Mouse (Mus musculus): Measurements from ENCODE around the gene Mta2. TPM values are rescaled to one million over a fixed set of nuclear protein-coding genes. Genes with fewer than 3 reads are reported as not detected.
A peak's percentile ranks its signal among the peaks of the same experiment; 100 is the strongest.

Gene Mta2
- total RNA-seq, 2 experiments from 2014 or later = 51.6 to 53.4 TPM

- no peak for DNase-seq (ENCODE audit: low spot score in 2 of 2)
Observed at GRCm38 (mm10) chr19:8991245-8991870, 49.7 kb downstream of the Mta2 start.

GRCm38 (mm10) chr19:8991871-8992735, 50.4 kb downstream of the Mta2 start:
- no peak for DNase-seq (ENCODE audit: low spot score in 2 of 2)

- peak; percentile 45 to 78 for DNase-seq (ENCODE audit: low spot score in 2 of 2)
Observed at GRCm38 (mm10) chr19:8992769-8993624, 51.3 kb downstream of the Mta2 start.

- DNase-seq (ENCODE audit: low spot score in 2 of 2) = no peak
Observed at GRCm38 (mm10) chr19:8993625-8993912, 51.9 kb downstream of the Mta2 start.

GRCm38 (mm10) chr19:8994813-8995607, 53.3 kb downstream of the Mta2 start:
- no peak for DNase-seq (ENCODE audit: low spot score in 2 of 2)

- DNase-seq (ENCODE audit: low spot score in 2 of 2) = no peak
Observed at GRCm38 (mm10) chr19:8996601-8997000, 54.9 kb downstream of the Mta2 start.

- DNase-seq (ENCODE audit: low spot score in 2 of 2) = no peak
Observed at GRCm38 (mm10) chr19:8997546-8997945, 55.9 kb downstream of the Mta2 start.

- no peak for DNase-seq (ENCODE audit: low spot score in 2 of 2)
Observed at GRCm38 (mm10) chr19:8998546-8998945, 56.9 kb downstream of the Mta2 start.

GRCm38 (mm10) chr19:8999223-8999622, 57.5 kb downstream of the Mta2 start:
- no peak for DNase-seq (ENCODE audit: low spot score in 2 of 2)

Other genes starting within 250 kb of the Mta2 start
- gene Slc3a2, start 218.5 kb upstream of the Mta2 start, total RNA-seq (2021) = 100 to 1,000 TPM; 145 to 153 TPM
- 10 to 100 TPM; 53.0 to 55.2 TPM for gene Wdr74, start 206.0 kb upstream of the Mta2 start, total RNA-seq (2021)
- 1 to 10 TPM; 1.9 to 2.1 TPM for gene 1700092M07Rik, start 201.2 kb upstream of the Mta2 start, total RNA-seq (2021)
- 10 to 100 TPM; 59.5 to 63.6 TPM for gene Stx5a, start 200.5 kb upstream of the Mta2 start, total RNA-seq (2021)
- gene Nxf1, start 184.8 kb upstream of the Mta2 start, total RNA-seq (2021) = 10 to 100 TPM; 94.5 to 95.3 TPM
- gene Tmem223, start 170.9 kb upstream of the Mta2 start, total RNA-seq (2021) = 10 to 100 TPM; 69.1 to 74.4 TPM
- 1 to 10 TPM; 8.6 to 9.6 TPM for gene Tmem179b, start 167.4 kb upstream of the Mta2 start, total RNA-seq (2021)
- gene Taf6l, start 155.5 kb upstream of the Mta2 start, total RNA-seq (2021) = 10 to 100 TPM; 12.8 to 13.8 TPM
- 100 to 1,000 TPM; 106 to 111 TPM for gene Polr2g, start 143.3 kb upstream of the Mta2 start, total RNA-seq (2021)
- 1 to 10 TPM; 6.7 to 7.0 TPM for gene Zbtb3, start 139.3 kb upstream of the Mta2 start, total RNA-seq (2021)
- gene Ttc9c, start 122.5 kb upstream of the Mta2 start, total RNA-seq (2021) = 10 to 100 TPM; 39.9 to 41.1 TPM
- 100 to 1,000 TPM; 120 to 125 TPM for gene Hnrnpul2, start 121.9 kb upstream of the Mta2 start, total RNA-seq (2021)
- not detected for gene AC129217.1, start 112.1 kb upstream of the Mta2 start, total RNA-seq (2021)
- 10 to 100 TPM; 94.8 to 97.6 TPM for gene Bscl2, start 104.4 kb upstream of the Mta2 start, total RNA-seq (2021)
- gene Gng3, start 102.7 kb upstream of the Mta2 start, total RNA-seq (2021) = 100 to 1,000 TPM; 153 TPM
- under 1 TPM; 0.42 to 0.68 TPM for gene Lrrn4cl, start 91.1 kb upstream of the Mta2 start, total RNA-seq (2021)
- 100 to 1,000 TPM; 103 to 109 TPM for gene Ubxn1, start 70.4 kb upstream of the Mta2 start, total RNA-seq (2021)
- 10 to 100 TPM; 30.2 to 30.4 TPM for gene Uqcc3, start 61.0 kb upstream of the Mta2 start, total RNA-seq (2021)
- 1 to 10 TPM; 4.6 to 7.6 TPM for gene Lbhd1, start 58.1 kb upstream of the Mta2 start, total RNA-seq (2021)
- not detected for gene Gm49403, start 57.9 kb upstream of the Mta2 start, total RNA-seq (2021)
- 10 to 100 TPM; 24.2 to 30.3 TPM for gene 1810009A15Rik, start 53.0 kb upstream of the Mta2 start, total RNA-seq (2021)
- 1 to 10 TPM; 2.4 to 5.1 TPM for gene Gm49416, start 52.9 kb upstream of the Mta2 start, total RNA-seq (2021)
- 10 to 100 TPM; 25.6 to 26.3 TPM for gene Ints5, start 48.9 kb upstream of the Mta2 start, total RNA-seq (2021)
- gene Ganab, start 43.8 kb upstream of the Mta2 start, total RNA-seq (2021) = 100 to 1,000 TPM; 104 to 112 TPM
- 100 to 1,000 TPM; 166 to 169 TPM for gene B3gat3, start 21.5 kb upstream of the Mta2 start, total RNA-seq (2021)
- 1 to 10 TPM; 4.7 to 6.6 TPM for gene Rom1, start 12.5 kb upstream of the Mta2 start, total RNA-seq (2021)
- 10 to 100 TPM in 1 of 2 experiments, 1 to 10 TPM in 1; 9.8 to 10.4 TPM for gene Eml3, start 12.3 kb upstream of the Mta2 start, total RNA-seq (2021)
- 10 to 100 TPM; 21.9 to 22.5 TPM for gene Tut1, start 12.0 kb downstream of the Mta2 start, total RNA-seq (2021)
- gene Eef1g, start 25.2 kb downstream of the Mta2 start, total RNA-seq (2021) = 100 to 1,000 TPM; 257 to 269 TPM
- 10 to 100 TPM; 18.1 to 19.9 TPM for gene Ahnak, start 47.4 kb downstream of the Mta2 start, total RNA-seq (2021)
- not detected for gene Scgb1a1, start 146.1 kb downstream of the Mta2 start, total RNA-seq (2021)
- gene Asrgl1, start 193.8 kb downstream of the Mta2 start, total RNA-seq (2021) = 100 to 1,000 TPM; 151 to 160 TPM